Mouse (Mus musculus) stomach, embryonic 16.5 days (tissue): ENCODE measurements around the gene Dnajc17. TPM values are rescaled to one million over a fixed set of nuclear protein-coding genes. Genes with fewer than 3 reads are reported as not detected.

Source experiments
- ATAC-seq: fragments of 200-750 bp; cut with Nextera tagmentation; 2 replicates; pipeline ENCODE4 v1.8.0; 2017; ENCODE audit warnings: moderate number of reproducible peaks, moderate TSS enrichment; ENCODE audit not compliant: insufficient read depth, low FRiP score
- H3K27ac ChIP-seq: fragments of 300-500 bp; sonication (generic); 2 replicates; pipeline ENCODE4 v1.5.1; 2014; ENCODE audit warnings: low read length
- H3K27me3 ChIP-seq: fragments of 300-500 bp; sonication (generic); 2 replicates; pipeline ENCODE4 v1.6.1; 2014; ENCODE audit warnings: low read length, control low read depth, mixed read lengths; ENCODE audit not compliant: control insufficient read depth, insufficient read depth
- H3K36me3 ChIP-seq: fragments of 300-500 bp; sonication (generic); 2 replicates; pipeline ENCODE4 v1.6.1; 2014; ENCODE audit warnings: low read length; ENCODE audit not compliant: control insufficient read depth, insufficient read depth
- H3K4me1 ChIP-seq: fragments of 300-500 bp; sonication (generic); 2 replicates; pipeline ENCODE4 v1.6.1; 2014; ENCODE audit warnings: low read length, control low read depth, mixed read lengths; ENCODE audit not compliant: control insufficient read depth, insufficient read depth
- H3K4me2 ChIP-seq: fragments of 300-500 bp; sonication (generic); 2 replicates; pipeline ENCODE4 v1.6.1; 2014; ENCODE audit warnings: low read depth, low read length, mixed read lengths
- H3K4me3 ChIP-seq: fragments of 300-500 bp; sonication (generic); replicated peaks from 2 replicates; pipeline ENCODE4 v1.5.1; 2014; ENCODE audit warnings: mild to moderate bottlenecking, low read length
- H3K9ac ChIP-seq: fragments of 300-500 bp; sonication (generic); 2 replicates; pipeline ENCODE4 v1.6.1; 2014; ENCODE audit warnings: low read length
- H3K9me3 ChIP-seq: fragments of 300-500 bp; sonication (generic); replicated peaks from 2 replicates; pipeline ENCODE4 v1.6.1; 2016; ENCODE audit warnings: low read length, control low read depth; ENCODE audit not compliant: control insufficient read depth
- WGBS: fragments of 180-500 bp; shearing (Covaris S2); extraction: QIAGEN DNeasy Blood & Tissue Kit; methylation state at CpG from one replicate; pipeline ENCODE4 v1.1.7; 2014; 5-methylcytosine and 5-hydroxymethylcytosine counted together
- polyA plus RNA-seq: library from polyadenylated mRNA; unstranded; fragments of >200 nt; fragmentation: Nextera tagmentation; extraction: Ambion mirVana; gene quantifications from 2 replicates; pipeline ENCODE4 v1.2.1, GENCODE M21; 2015

The Dnajc17 gene
- polyA plus RNA-seq, 1 experiment from 2014 or later, result 16.7 TPM

- peaks cover 22% of the 10 kb centered on the region for H3K36me3 ChIP-seq
- H3K4me1 ChIP-seq, result no peaks in the 10 kb centered on the region
- H3K27me3 ChIP-seq, result no peaks in the 10 kb centered on the region
Measured at GRCm38 (mm10) chr2:119145199-119145598, 63.4 kb downstream of the Dnajc17 start.

GRCm38 (mm10) chr2:119136346-119136898, 72.2 kb downstream of the Dnajc17 start:
- no peaks in the 10 kb centered on the region for H3K27me3 ChIP-seq
- no peak for ATAC-seq
- H3K9me3 ChIP-seq, result no peaks in the 10 kb centered on the region
- no peak overlapping the region for H3K4me3 ChIP-seq
- H3K9ac ChIP-seq, result no peak overlapping the region
- H3K4me1 ChIP-seq, result no peaks in the 10 kb centered on the region
- WGBS, result 75% methylated on average over 5 of the region's 5 CpGs
- H3K27ac ChIP-seq, result no peak overlapping the region
- no peak overlapping the region for H3K4me2 ChIP-seq
- H3K36me3 ChIP-seq, result peaks cover 10% of the 10 kb centered on the region

More at GRCm38 (mm10) chr2:119145199-119145598, 63.4 kb downstream of the Dnajc17 start:
- Histone ChIP-seq H3K9ac (no peak overlapping the region), H3K9me3 (no peaks in the 10 kb centered on the region), H3K27ac (no peak overlapping the region), H3K4me3 (no peak overlapping the region), H3K4me2 (no peak overlapping the region)
- 96% methylated on average over 2 of the region's 2 CpGs for WGBS
- no peak for ATAC-seq

Other genes with a start within 250 kb of the Dnajc17 start
- 23.8 and 24.0 TPM in 2 replicates for gene Ccdc32, start 179.4 kb downstream of the Dnajc17 start, polyA plus RNA-seq
- gene Rpusd2, start 174.0 kb downstream of the Dnajc17 start, polyA plus RNA-seq, result 3.0 and 3.3 TPM in 2 replicates
- 39.3 and 44.8 TPM in 2 replicates for gene Knl1, start 161.7 kb downstream of the Dnajc17 start, polyA plus RNA-seq
- 33.1 and 36.6 TPM in 2 replicates for gene Rad51, start 96.0 kb downstream of the Dnajc17 start, polyA plus RNA-seq
- gene Rmdn3, start 51.8 kb downstream of the Dnajc17 start, polyA plus RNA-seq, result 42.9 and 45.2 TPM in 2 replicates
- gene Gchfr, start 41.0 kb downstream of the Dnajc17 start, polyA plus RNA-seq, result 5.9 and 9.9 TPM in 2 replicates
- gene Gm14137, start 34.3 kb downstream of the Dnajc17 start, polyA plus RNA-seq, result 3.6 and 5.9 TPM in 2 replicates
- gene Zfyve19, start 178 bp downstream of the Dnajc17 start, polyA plus RNA-seq, result 51.6 and 55.2 TPM in 2 replicates
- gene Ppp1r14d, start 21.1 kb upstream of the Dnajc17 start, polyA plus RNA-seq, result 3.4 TPM in 2 replicates
- 78.6 and 95.9 TPM in 2 replicates for gene Spint1, start 28.6 kb upstream of the Dnajc17 start, polyA plus RNA-seq
- gene Rhov, start 62.5 kb upstream of the Dnajc17 start, polyA plus RNA-seq, result 30.2 and 34.5 TPM in 2 replicates
- 17.5 and 19.8 TPM in 2 replicates for gene Vps18, start 79.9 kb upstream of the Dnajc17 start, polyA plus RNA-seq
- 6.8 and 8.2 TPM in 2 replicates for gene Dll4, start 117.0 kb upstream of the Dnajc17 start, polyA plus RNA-seq
- gene Chac1, start 142.4 kb upstream of the Dnajc17 start, polyA plus RNA-seq, result 1.5 and 2.4 TPM in 2 replicates